Comparison of ENCODE assay signal across 11 mouse cellular contexts in the genomic region with DNA sequence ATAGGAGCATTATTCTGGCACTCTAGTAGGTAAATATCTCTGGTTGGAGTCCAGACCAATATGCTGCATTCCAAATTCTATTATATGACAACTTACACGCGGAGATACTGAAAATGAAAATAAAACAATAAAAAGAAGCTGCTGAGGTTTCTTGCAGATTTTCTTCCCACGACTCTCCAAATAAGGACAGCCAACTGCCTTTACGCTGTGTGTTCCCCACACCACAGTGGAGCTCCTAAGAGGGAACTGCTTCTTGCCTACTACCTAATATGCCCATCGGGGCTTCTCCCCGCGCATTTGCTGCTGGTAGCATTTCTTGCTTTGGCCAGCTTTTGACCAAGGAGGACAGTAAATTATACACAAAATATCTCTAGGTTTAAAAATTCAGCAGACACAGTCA.
DNase-seq lines count a peak whose midpoint lies in the region; ATAC-seq and TF ChIP-seq lines count a peak whose summit lies in the region.
"Had no signal": no experiment of that assay in that cellular context is flagged by ENCODE, and none has a peak within 500 bp of the region (broad histone marks: within the 10 kb centered on the region; RNA-seq: fewer than 3 reads in every experiment).

No protein-coding gene starts in this region.

- H3K4me1 ChIP-seq in limb, embryonic 14.5 days (ENCODE audit: control insufficient read depth, insufficient read depth, low read length): peaks cover 39% of the 10 kb centered on the region

- no peak overlapping the region for H3K9ac ChIP-seq in limb, embryonic 14.5 days (ENCODE audit: low read depth, low read length, severe bottlenecking)

- peak overlapping the region; percentile 72 for H3K4me3 ChIP-seq in gastrocnemius, adult 2 months
- H3K4me3 ChIP-seq in left cerebral cortex, adult 2 months: no peak overlapping the region
- no peak overlapping the region for H3K4me3 ChIP-seq in limb, embryonic 14.5 days (replicated peaks; ENCODE audit: low read length)
- H3K4me3 ChIP-seq: layer of hippocampus, adult 2 months had no signal

- intact Hi-C loops in gastrocnemius, adult 2 months (cut with DNase I): loop anchor here (5.0 kb wide), 1 partner anchor 44 kb away; no protein-coding TSS in a partner anchor
- intact Hi-C loops in left cerebral cortex, adult 2 months (cut with DNase I): no loop called here
- intact Hi-C loops in left cerebral cortex, postnatal 4 days (cut with DNase I): no loop called here

- peak overlapping the region; percentile 88 for H3K27ac ChIP-seq in gastrocnemius, adult 2 months
- 0 out of 2 replicates have a peak overlapping the region, but pooled peaks have one; percentile 37 for H3K27ac ChIP-seq in left cerebral cortex, adult 2 months
- no peak overlapping the region; the same call in 1 of the 2 replicates for H3K27ac ChIP-seq in limb, embryonic 14.5 days (replicated peaks; ENCODE audit: low read depth, low read length)
- H3K27ac ChIP-seq: layer of hippocampus, adult 2 months had no signal

- no peak for TF ChIP-seq POLR2A in limb, embryonic 14.5 days (IDR thresholded peaks at IDR 0.05; ENCODE audit: borderline replicate concordance, extremely low read depth, insufficient read depth, insufficient read length)

- no peaks in the 10 kb centered on the region; the same call in 1 of the 2 replicates for H3K36me3 ChIP-seq in limb, embryonic 14.5 days (ENCODE audit: control insufficient read depth, insufficient read depth, low read length)

- no peak for TF ChIP-seq CTCF in gastrocnemius, adult 2 months (IDR thresholded peaks at IDR 0.05)
- TF ChIP-seq CTCF in left cerebral cortex, adult 2 months (IDR thresholded peaks at IDR 0.05): no peak

- peak overlapping the region; percentile 1 for H3K4me2 ChIP-seq in limb, embryonic 14.5 days (replicated peaks; ENCODE audit: low read depth, low read length, severe bottlenecking)

- H3K27me3 ChIP-seq in limb, embryonic 14.5 days (ENCODE audit: control insufficient read depth, insufficient read depth, low read length): no peaks in the 10 kb centered on the region

- no peak for DNase-seq in gastrocnemius, adult 2 months
- no peak for DNase-seq in gastrocnemius, adult 8-10 months (ENCODE audit: low spot score in 2 of 2)
- DNase-seq in left cerebral cortex, adult 2 months (ENCODE audit: extremely low spot score in 1 of 2, low spot score in 2 of 2): no peak
- DNase-seq in left cerebral cortex, postnatal 4 days: no peak
- DNase-seq in brain, adult 2 months (ENCODE audit: low read depth, low spot score): peak; percentile 49
- DNase-seq in limb, embryonic 14.5 days (ENCODE audit: low spot score): no peak
- DNase-seq in thymus, postnatal 14 days: no peak
- DNase-seq: cerebellum, adult 9-11 months had no signal

- no peak for ATAC-seq in limb, embryonic 14.5 days (ENCODE audit: low FRiP score, low read depth)
- no peak for ATAC-seq in erythroblast, adult 5-6 weeks (replicated peaks; ENCODE audit: low FRiP score, poor library complexity, severe bottlenecking)
- ATAC-seq: forebrain, embryonic 16.5 days had no signal

- H3K9me3 ChIP-seq in limb, embryonic 14.5 days (ENCODE audit: control insufficient read depth, low read length): no peaks in the 10 kb centered on the region

- WGBS in limb, embryonic 14.5 days: 84% methylated on average over 7 of the region's 7 CpGs
